Mouse (Mus musculus) frontal cortex, postnatal 10 days (tissue): ENCODE measurements at regions not wholly inside any gene's neighbourhood (a gene's known extent, or its start where the extent isn't known, plus 50 kb on each side); places are given as distances from the start of the nearest gene placed in this dataset.

Experiments
- DNase-seq, 2 experiments: peaks; one replicate each; pipeline ENCODE4 v3.0.0; 2022; ENCODE audit warnings: low spot score in 2 of 2, mixed read lengths in 1 of 2

GRCm38 (mm10) chr10:99531104-99531503 is 228.4 kb downstream of the Csl start:
- DNase-seq: no peak

- DNase-seq: no peak
These were observed 227.9 kb downstream of the Csl start for GRCm38 (mm10) chr10:99531556-99531955.

GRCm38 (mm10) chr10:99531992-99532391 is 227.5 kb downstream of the Csl start:
- DNase-seq: no peak

- no peak for DNase-seq
These were observed 226.8 kb downstream of the Csl start for GRCm38 (mm10) chr10:99532697-99533119.

- no peak for DNase-seq
These were observed 226.0 kb downstream of the Csl start for GRCm38 (mm10) chr10:99533468-99533867.

GRCm38 (mm10) chr10:99534237-99534636 is 225.2 kb downstream of the Csl start:
- DNase-seq: no peak

GRCm38 (mm10) chr10:99538639-99539038 is 220.8 kb downstream of the Csl start:
- DNase-seq: no peak

GRCm38 (mm10) chr10:99552373-99552772 is 207.1 kb downstream of the Csl start:
- no peak for DNase-seq

- DNase-seq: no peak
These were observed 206.5 kb downstream of the Csl start for GRCm38 (mm10) chr10:99552836-99553540.

- DNase-seq: no peak
These were observed 204.4 kb downstream of the Csl start for GRCm38 (mm10) chr10:99555021-99555420.

GRCm38 (mm10) chr10:99555658-99556352 is 203.7 kb downstream of the Csl start:
- DNase-seq: no peak

- no peak for DNase-seq
These were observed 203.0 kb downstream of the Csl start for GRCm38 (mm10) chr10:99556353-99557036.

- DNase-seq: no peak
These were observed 200.8 kb downstream of the Csl start for GRCm38 (mm10) chr10:99558656-99559055.

- no peak for DNase-seq
These were observed 198.2 kb downstream of the Csl start for GRCm38 (mm10) chr10:99561166-99561818.

- DNase-seq: no peak
These were observed 194.9 kb downstream of the Csl start for GRCm38 (mm10) chr10:99564605-99565004.

- DNase-seq: no peak
These were observed 191.0 kb downstream of the Csl start for GRCm38 (mm10) chr10:99568424-99568823.

GRCm38 (mm10) chr10:99570190-99570589 is 189.3 kb downstream of the Csl start:
- DNase-seq: no peak

GRCm38 (mm10) chr10:99573997-99574396 is 185.5 kb downstream of the Csl start:
- DNase-seq: no peak

GRCm38 (mm10) chr10:99575294-99575693 is 184.2 kb downstream of the Csl start:
- DNase-seq: no peak

GRCm38 (mm10) chr10:99576301-99576700 is 183.2 kb downstream of the Csl start:
- no peak for DNase-seq

- peak in 1 of 2 experiments; percentile 39 for DNase-seq
These were observed 182.3 kb downstream of the Csl start for GRCm38 (mm10) chr10:99577041-99577681.

GRCm38 (mm10) chr10:99578366-99578765 is 181.1 kb downstream of the Csl start:
- no peak for DNase-seq
